Mouse (Mus musculus): ENCODE results near the gene Gm49394. TPM values are rescaled to one million over a fixed set of nuclear protein-coding genes. Genes with fewer than 3 reads are reported as not detected.
A peak's percentile ranks its signal among the peaks of the same experiment; 100 is the strongest.

Gene Gm49394
- polyA plus RNA-seq, 1 experiment from 2014 or later, result not detected

- H3K27ac ChIP-seq, result peak overlapping the region; percentile 71
These were observed 11.7 kb downstream of the Gm49394 start for GRCm38 (mm10) chr7:142657821-142658614.

DNA sequence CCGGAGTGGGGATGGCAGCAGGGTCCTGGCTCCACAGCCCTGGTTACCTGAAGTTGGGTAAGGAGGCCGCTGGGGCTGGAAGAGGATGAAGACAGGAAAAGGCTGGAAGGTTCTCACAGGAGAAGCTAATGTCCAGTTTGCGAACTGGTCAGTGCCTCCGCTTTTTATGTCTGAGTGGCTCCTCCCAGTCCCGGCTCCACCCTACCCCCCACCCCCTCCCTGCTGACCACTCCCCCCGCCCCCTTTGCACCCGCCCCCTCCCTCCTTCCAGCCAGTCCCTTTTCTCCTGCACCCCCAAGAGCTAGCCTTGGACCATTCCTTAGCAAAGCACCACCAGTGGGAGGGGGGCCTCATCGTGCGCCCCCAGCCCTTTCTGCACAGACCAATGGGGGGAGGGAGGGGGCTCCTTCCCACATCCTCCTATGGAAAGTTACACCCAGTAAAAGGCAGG is 12.4 kb downstream of the Gm49394 start:
- Histone ChIP-seq H3K9ac (peak overlapping the region; percentile 39), H3K4me3 (peak overlapping the region; percentile 39), H3K36me3 (no peaks in the 10 kb centered on the region), H3K4me1 (peaks cover 31% of the 10 kb centered on the region), H3K9me3 (replicated peaks) (no peaks in the 10 kb centered on the region), H3K27me3 (peaks cover 92% of the 10 kb centered on the region), H3K27ac (no peak overlapping the region), H3K4me2 (replicated peaks) (peak overlapping the region; percentile 52)
- ATAC-seq (ENCODE audit: low FRiP score), result no peak
- WGBS, result 6% methylated on average over 6 of the region's 9 CpGs

More at GRCm38 (mm10) chr7:142657821-142658614, 11.7 kb downstream of the Gm49394 start:
- ATAC-seq (ENCODE audit: low FRiP score), result no peak
- Histone ChIP-seq H3K4me2 (replicated peaks) (peak overlapping the region; percentile 52), H3K9me3 (replicated peaks) (no peaks in the 10 kb centered on the region), H3K27me3 (peaks cover 92% of the 10 kb centered on the region), H3K9ac (peak overlapping the region; percentile 65), H3K4me3 (peak overlapping the region; percentile 39), H3K4me1 (peaks cover 31% of the 10 kb centered on the region), H3K36me3 (no peaks in the 10 kb centered on the region)
- WGBS, result 2% methylated on average over 31 of the region's 34 CpGs

GRCm38 (mm10) chr7:142656055-142656454 is 13.7 kb downstream of the Gm49394 start:
- 37% methylated on average over 3 of the region's 4 CpGs for WGBS
- Histone ChIP-seq H3K4me3 (peak overlapping the region; percentile 39; the same call in 1 of the 2 replicates), H3K27me3 (peaks cover 97% of the 10 kb centered on the region), H3K4me2 (replicated peaks) (peak overlapping the region; percentile 26), H3K27ac (no peak overlapping the region), H3K9me3 (replicated peaks) (no peaks in the 10 kb centered on the region), H3K36me3 (no peaks in the 10 kb centered on the region), H3K9ac (no peak overlapping the region), H3K4me1 (peaks cover 31% of the 10 kb centered on the region)
- no peak for ATAC-seq (ENCODE audit: low FRiP score)

GRCm38 (mm10) chr7:142655633-142656032 is 14.1 kb downstream of the Gm49394 start:
- no peaks in the 10 kb centered on the region for H3K9me3 ChIP-seq (replicated peaks)
- H3K27ac ChIP-seq, result no peak overlapping the region
- no peak for ATAC-seq (ENCODE audit: low FRiP score)
- peaks cover 27% of the 10 kb centered on the region for H3K4me1 ChIP-seq
- H3K27me3 ChIP-seq, result peaks cover 93% of the 10 kb centered on the region
- H3K9ac ChIP-seq, result no peak overlapping the region
- WGBS, result 8% methylated on average over 11 of the region's 11 CpGs
- H3K36me3 ChIP-seq, result no peaks in the 10 kb centered on the region
- H3K4me2 ChIP-seq (replicated peaks), result peak overlapping the region; percentile 26
- peak overlapping the region; percentile 39; the same call in 1 of the 2 replicates for H3K4me3 ChIP-seq

DNA sequence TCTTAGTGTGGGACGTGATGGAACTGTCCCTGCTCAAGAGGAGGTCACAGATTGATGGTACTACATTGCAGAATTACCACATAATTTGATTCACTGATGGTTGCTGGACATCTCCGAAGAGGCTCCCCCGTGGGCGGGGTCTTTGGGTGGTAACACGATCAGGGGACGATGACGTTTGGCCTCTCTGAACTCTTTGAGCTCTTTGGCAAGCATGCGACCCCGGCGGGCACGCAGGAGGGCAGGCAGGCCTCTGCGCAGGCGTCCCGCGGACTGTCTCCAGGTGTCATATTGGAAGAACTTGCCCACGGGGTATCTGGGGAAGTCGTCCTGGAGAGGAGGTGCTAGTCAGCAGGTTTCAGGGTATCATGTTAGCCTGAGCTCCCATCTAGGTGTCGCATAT is 16.0 kb downstream of the Gm49394 start:
- H3K27me3 ChIP-seq, result peaks cover 74% of the 10 kb centered on the region

DNA sequence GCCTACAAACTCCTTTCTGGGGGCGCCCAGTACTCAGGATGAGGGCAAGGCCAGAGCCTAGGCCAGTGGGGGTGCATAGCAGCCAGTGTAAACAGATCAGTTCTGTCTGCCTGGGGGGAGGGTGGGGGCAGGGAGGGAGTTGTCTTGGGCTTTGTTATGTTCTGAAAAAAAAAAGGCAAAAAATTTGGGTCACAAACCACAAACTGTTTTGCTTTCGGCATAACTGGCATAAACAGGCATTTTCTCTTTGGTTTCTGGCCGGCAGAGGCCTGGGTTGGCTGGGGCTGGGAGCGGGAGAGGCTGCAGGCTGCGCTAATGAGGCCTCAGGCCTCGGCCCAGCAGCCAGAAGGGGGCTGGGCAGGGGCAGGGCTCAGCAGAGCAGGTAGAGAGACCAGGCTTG is 23.1 kb downstream of the Gm49394 start:
- no peak overlapping the region for H3K4me3 ChIP-seq
- H3K9ac ChIP-seq, result no peak overlapping the region
- H3K4me2 ChIP-seq (replicated peaks), result no peak overlapping the region
- H3K36me3 ChIP-seq, result no peaks in the 10 kb centered on the region
- WGBS, result 34% methylated on average over 6 of the region's 6 CpGs
- H3K4me1 ChIP-seq, result 0 out of 2 replicates have a peak, but pooled peaks cover 2% of the 10 kb centered on the region
- H3K27ac ChIP-seq, result no peak overlapping the region
- ATAC-seq (ENCODE audit: low FRiP score), result no peak
- H3K27me3 ChIP-seq, result peaks cover 6% of the 10 kb centered on the region
- no peaks in the 10 kb centered on the region for H3K9me3 ChIP-seq (replicated peaks)

More for the DNA sequence above, 16.0 kb downstream of the Gm49394 start:
- 8% methylated on average over 18 of the region's 18 CpGs for WGBS
- H3K27ac ChIP-seq, result no peak overlapping the region
- no peaks in the 10 kb centered on the region for H3K36me3 ChIP-seq
- no peak for ATAC-seq (ENCODE audit: low FRiP score)
- H3K4me1 ChIP-seq, result peaks cover 12% of the 10 kb centered on the region
- no peak overlapping the region for H3K4me3 ChIP-seq
- no peaks in the 10 kb centered on the region for H3K9me3 ChIP-seq (replicated peaks)
- H3K9ac ChIP-seq, result no peak overlapping the region
- no peak overlapping the region for H3K4me2 ChIP-seq (replicated peaks)

DNA sequence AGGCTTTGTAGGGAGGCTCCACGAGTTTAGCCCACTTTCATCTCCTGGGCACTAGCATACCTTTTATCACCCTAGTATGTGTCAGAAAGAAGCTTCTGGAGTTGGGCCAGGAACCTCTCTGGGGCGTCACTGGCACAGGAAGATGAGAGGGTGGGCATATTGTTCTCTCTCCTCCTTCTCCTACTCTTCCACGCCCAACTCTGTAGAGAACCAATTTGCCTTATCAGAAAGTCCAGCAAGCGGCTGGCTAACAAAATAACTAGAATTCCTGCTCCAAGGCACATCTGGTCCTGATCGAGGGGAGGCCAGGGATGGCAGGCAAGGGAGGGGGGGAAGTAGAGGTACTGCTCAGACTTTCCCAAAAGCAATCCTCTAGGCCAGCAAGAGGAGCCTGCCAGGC is 24.7 kb downstream of the Gm49394 start:
- no peak overlapping the region for H3K27ac ChIP-seq
- no peaks in the 10 kb centered on the region for H3K27me3 ChIP-seq
- WGBS, result 36% methylated on average over 4 of the region's 5 CpGs
- no peak overlapping the region for H3K4me3 ChIP-seq
- no peak for ATAC-seq (ENCODE audit: low FRiP score)
- no peaks in the 10 kb centered on the region for H3K36me3 ChIP-seq
- H3K4me2 ChIP-seq (replicated peaks), result no peak overlapping the region
- no peaks in the 10 kb centered on the region for H3K9me3 ChIP-seq (replicated peaks)
- H3K4me1 ChIP-seq, result 0 out of 2 replicates have a peak, but pooled peaks cover 2% of the 10 kb centered on the region
- H3K9ac ChIP-seq, result no peak overlapping the region

DNA sequence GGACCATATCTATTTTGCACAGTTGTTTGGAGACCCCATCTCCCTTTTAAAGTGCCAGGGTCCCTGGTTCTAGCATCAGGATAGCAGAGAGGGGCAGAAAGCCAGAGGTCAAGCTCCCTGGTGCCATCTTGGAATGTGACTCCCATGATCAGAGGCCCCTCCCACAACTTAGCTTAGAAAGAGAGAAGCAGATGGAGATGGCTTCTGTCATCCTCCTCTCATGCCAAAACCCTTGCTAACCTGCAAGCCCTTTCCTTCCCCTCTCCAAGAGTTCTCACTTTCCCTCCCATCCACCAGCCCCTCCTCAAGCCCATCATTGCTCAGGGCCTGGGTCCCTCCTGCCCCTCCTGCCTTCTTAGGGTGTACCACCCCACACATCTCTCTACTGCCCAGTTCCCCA is 33.6 kb downstream of the Gm49394 start:
- Histone ChIP-seq H3K4me3 (no peak overlapping the region), H3K4me1 (peaks cover 8% of the 10 kb centered on the region), H3K9me3 (replicated peaks) (no peaks in the 10 kb centered on the region), H3K27me3 (no peaks in the 10 kb centered on the region), H3K4me2 (replicated peaks) (no peak overlapping the region), H3K36me3 (no peaks in the 10 kb centered on the region), H3K9ac (no peak overlapping the region), H3K27ac (no peak overlapping the region)
- no peak for ATAC-seq (ENCODE audit: low FRiP score)

DNA sequence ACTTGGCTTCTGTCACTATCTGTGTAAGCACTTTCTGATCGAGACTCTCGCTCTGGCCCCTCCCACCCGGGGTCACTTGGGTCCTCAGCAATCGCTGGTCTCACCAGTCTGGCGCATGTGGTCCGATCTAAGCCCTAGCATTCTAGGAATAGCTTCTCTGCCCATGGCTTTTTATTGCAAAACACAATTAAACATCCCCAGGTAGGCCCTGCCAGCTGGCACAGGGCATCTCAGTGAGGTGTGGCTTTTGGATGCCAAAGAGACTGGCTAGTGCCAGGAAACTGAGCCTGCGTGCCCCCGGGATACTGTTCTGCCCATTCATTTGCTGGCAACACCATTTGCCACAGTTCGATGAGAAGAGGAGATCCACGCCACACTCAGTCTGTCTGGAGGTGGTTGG is 39.1 kb downstream of the Gm49394 start:
- WGBS, result 90% methylated on average over 10 of the region's 10 CpGs
- no peaks in the 10 kb centered on the region for H3K27me3 ChIP-seq
- no peak for ATAC-seq (ENCODE audit: low FRiP score)

GRCm38 (mm10) chr7:142629806-142630205 is 39.9 kb downstream of the Gm49394 start:
- H3K27ac ChIP-seq, result no peak overlapping the region
- no peaks in the 10 kb centered on the region for H3K27me3 ChIP-seq
- no peak overlapping the region for H3K9ac ChIP-seq
- no peak overlapping the region for H3K4me3 ChIP-seq
- no peaks in the 10 kb centered on the region for H3K4me1 ChIP-seq
- no peaks in the 10 kb centered on the region for H3K36me3 ChIP-seq
- WGBS, result 83% methylated on average over 6 of the region's 6 CpGs
- ATAC-seq (ENCODE audit: low FRiP score), result no peak
- no peak overlapping the region for H3K4me2 ChIP-seq (replicated peaks)
- H3K9me3 ChIP-seq (replicated peaks), result no peaks in the 10 kb centered on the region

More for the DNA sequence above, 39.1 kb downstream of the Gm49394 start:
- Histone ChIP-seq H3K9ac (no peak overlapping the region), H3K4me2 (replicated peaks) (no peak overlapping the region), H3K9me3 (replicated peaks) (no peaks in the 10 kb centered on the region), H3K27ac (no peak overlapping the region), H3K36me3 (no peaks in the 10 kb centered on the region), H3K4me1 (no peaks in the 10 kb centered on the region), H3K4me3 (no peak overlapping the region)

DNA sequence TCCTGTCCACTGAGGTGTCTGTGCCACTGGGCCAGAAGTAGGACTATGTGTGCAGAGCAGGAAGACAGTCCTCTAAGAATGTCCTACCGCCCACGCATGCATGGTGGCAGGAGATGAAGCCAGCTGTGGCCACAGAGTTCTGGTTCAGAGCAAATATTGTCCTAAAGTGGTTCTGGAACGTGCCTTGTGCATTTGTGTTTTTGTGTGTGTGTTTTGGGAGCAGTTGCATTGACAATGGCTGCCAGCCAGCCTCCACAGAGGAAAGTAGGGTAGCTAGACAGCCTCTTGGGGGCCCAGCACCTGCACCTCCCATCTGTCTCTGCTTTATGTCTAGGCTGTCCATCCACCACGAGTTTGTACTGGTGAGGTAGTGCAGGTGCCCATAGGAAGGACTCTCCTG is 47.6 kb downstream of the Gm49394 start:
- Histone ChIP-seq H3K27me3 (no peaks in the 10 kb centered on the region), H3K27ac (no peak overlapping the region), H3K9me3 (replicated peaks) (no peaks in the 10 kb centered on the region), H3K36me3 (peaks cover 5% of the 10 kb centered on the region; the same call in 1 of the 2 replicates), H3K4me2 (replicated peaks) (no peak overlapping the region), H3K4me3 (no peak overlapping the region), H3K4me1 (no peaks in the 10 kb centered on the region), H3K9ac (no peak overlapping the region)
- ATAC-seq (ENCODE audit: low FRiP score), result no peak
- 74% methylated on average over 4 of the region's 4 CpGs for WGBS

DNA sequence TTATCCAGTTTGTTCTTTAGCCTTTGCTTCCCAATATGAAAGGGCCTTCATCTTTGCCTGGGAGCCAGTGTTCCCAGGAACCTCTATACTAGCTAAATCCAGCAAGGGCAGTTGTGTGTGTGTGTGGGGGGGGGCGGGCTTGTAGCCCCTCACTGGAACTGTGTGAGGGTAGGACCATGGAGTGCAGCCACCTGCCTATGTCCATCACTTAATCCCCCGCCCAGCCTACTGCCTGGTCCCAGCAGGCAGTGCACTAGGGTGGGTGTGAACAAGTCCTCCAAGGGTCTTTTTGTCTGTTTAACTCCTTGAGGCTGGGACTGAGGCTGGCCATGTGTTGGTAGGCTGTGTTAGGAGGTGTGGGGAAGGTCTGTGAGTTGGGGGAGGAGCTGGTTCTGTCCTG is 56.7 kb downstream of the Gm49394 start:
- Histone ChIP-seq H3K9me3 (replicated peaks) (no peaks in the 10 kb centered on the region), H3K27me3 (no peaks in the 10 kb centered on the region), H3K9ac (no peak overlapping the region), H3K36me3 (no peaks in the 10 kb centered on the region), H3K4me2 (replicated peaks) (no peak overlapping the region), H3K4me3 (no peak overlapping the region), H3K27ac (no peak overlapping the region), H3K4me1 (peaks cover 26% of the 10 kb centered on the region)
- WGBS, result 60% methylated on average over 2 of the region's 2 CpGs
- no peak for ATAC-seq (ENCODE audit: low FRiP score)
